Mouse (Mus musculus) liver, embryonic 11.5 days (tissue): ENCODE data around the gene Cd300ld5. TPM values are rescaled to one million over a fixed set of nuclear protein-coding genes. Genes with fewer than 3 reads are reported as not detected.
A peak's percentile ranks its signal among the peaks of the same experiment; 100 is the strongest.
"Not testable (repeated sequence)": the region's sequence is repeated elsewhere in the genome, so short reads cannot be mapped to it uniquely, and the experiment has no call there.

Experiments
- ATAC-seq: fragments of 200-750 bp; cut with Nextera tagmentation; replicated peaks from 2 replicates; pipeline ENCODE4 v1.8.0; 2017; ENCODE audit warnings: moderate number of reproducible peaks, mild to moderate bottlenecking, moderate TSS enrichment, moderate library complexity; ENCODE audit not compliant: low FRiP score
- DNase-seq: peaks from one replicate; pipeline ENCODE4 v3.0.0-alpha.2; 2017; ENCODE audit warnings: low spot score
- H3K27ac ChIP-seq: fragments of 300-500 bp; sonication (generic); 2 replicates; pipeline ENCODE4 v1.5.1; 2014; ENCODE audit warnings: mild to moderate bottlenecking, low read depth, low read length, control low read depth
- H3K27me3 ChIP-seq: fragments of 300-500 bp; sonication (generic); replicated peaks from 2 replicates; pipeline ENCODE4 v1.6.1; 2014; ENCODE audit warnings: low read length, mixed read lengths; ENCODE audit not compliant: control insufficient read depth, insufficient read depth
- H3K36me3 ChIP-seq: fragments of 300-500 bp; sonication (generic); 2 replicates; pipeline ENCODE4 v1.6.1; 2014; ENCODE audit warnings: mild to moderate bottlenecking, low read length, moderate library complexity, mixed read lengths; ENCODE audit not compliant: control insufficient read depth, insufficient read depth
- H3K4me1 ChIP-seq: fragments of 300-500 bp; sonication (generic); replicated peaks from 2 replicates; pipeline ENCODE4 v1.6.1; 2014; ENCODE audit warnings: low read length, mixed read lengths; ENCODE audit not compliant: control insufficient read depth, insufficient read depth
- H3K4me2 ChIP-seq: fragments of 300-500 bp; sonication (generic); 2 replicates; pipeline ENCODE4 v1.6.1; 2014; ENCODE audit warnings: mild to moderate bottlenecking, control low read depth, moderate library complexity
- H3K4me3 ChIP-seq: fragments of 300-500 bp; sonication (generic); 2 replicates; pipeline ENCODE4 v1.5.1; 2014; ENCODE audit warnings: low read depth, low read length, control low read depth
- H3K9ac ChIP-seq: fragments of 300-500 bp; sonication (generic); 2 replicates; pipeline ENCODE4 v1.6.1; 2014; ENCODE audit warnings: low read depth, low read length, control low read depth
- H3K9me3 ChIP-seq: fragments of 300-500 bp; sonication (generic); 2 replicates; pipeline ENCODE4 v1.6.1; 2016; ENCODE audit warnings: low read length, inconsistent platforms, mixed read lengths; ENCODE audit not compliant: control insufficient read depth
- WGBS: fragments of 180-500 bp; shearing (Covaris S2); extraction: QIAGEN DNeasy Blood & Tissue Kit; methylation state at CpG from one replicate; pipeline ENCODE4 v1.1.7; 2014; 5-methylcytosine and 5-hydroxymethylcytosine counted together
- polyA plus RNA-seq: library from polyadenylated mRNA; unstranded; fragments of >200 nt; fragmentation: Nextera tagmentation; extraction: Ambion mirVana; gene quantifications from 2 replicates; pipeline ENCODE4 v1.2.1, GENCODE M21; 2014

Cd300ld5 gene
- polyA plus RNA-seq = not detected in 2 replicates

DNA sequence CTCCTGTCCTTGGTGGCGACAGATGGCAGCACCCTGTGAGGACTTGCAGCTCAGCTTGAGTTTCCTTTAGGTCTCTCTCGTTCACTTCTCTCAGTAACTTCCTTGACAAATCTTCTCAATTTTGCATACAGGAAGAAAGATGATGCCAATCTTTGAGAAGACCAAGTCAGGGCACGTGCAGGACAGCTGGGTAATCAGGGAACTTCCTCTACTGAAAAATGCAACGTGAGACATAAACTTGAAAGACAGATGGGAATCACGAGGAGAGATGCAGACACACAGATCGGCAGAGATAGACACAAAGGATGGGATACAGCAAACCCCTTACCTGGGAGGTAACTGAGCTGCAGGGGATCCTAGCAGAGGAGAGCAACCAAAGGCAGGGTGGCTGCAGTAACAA lies at the start of gene Cd300ld5:
TSS of gene Cd300ld5 (minus strand) at position 101 of the 400 bp plus-strand sequence.
- DNase-seq, H3K27me3 ChIP-seq, H3K36me3 ChIP-seq, H3K27ac ChIP-seq, H3K4me1 ChIP-seq, H3K9me3 ChIP-seq, H3K4me3 ChIP-seq, H3K4me2 ChIP-seq, H3K9ac ChIP-seq, ATAC-seq: not testable (repeated sequence)
- WGBS = no CpG with 5 or more reads among the region's 6 CpGs

DNA sequence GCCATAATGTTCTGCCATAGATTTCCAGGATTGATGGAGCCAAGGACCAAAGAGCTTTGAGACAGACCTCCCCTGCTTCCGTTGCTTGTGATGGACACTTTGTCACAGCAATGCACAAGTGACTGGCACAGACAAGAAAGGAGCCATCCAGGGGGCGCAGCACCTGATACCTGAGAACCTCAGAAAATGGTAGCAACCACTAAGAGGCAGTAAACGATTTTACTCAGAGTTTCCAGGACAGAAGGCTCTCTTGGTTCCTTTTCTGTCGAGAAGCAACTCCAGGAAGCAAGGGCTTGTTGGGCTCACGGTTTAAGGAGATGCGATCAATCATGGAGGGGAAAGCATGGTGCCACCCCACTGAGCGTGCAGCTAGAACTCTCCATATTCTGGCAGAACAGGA lies 48.6 kb upstream of the Cd300ld5 start:
- no peak overlapping the region for H3K9ac ChIP-seq
- no peak overlapping the region for H3K4me3 ChIP-seq
- WGBS = 51% methylated on average over 7 of the region's 7 CpGs
- H3K4me2 ChIP-seq = no peak overlapping the region
- DNase-seq (no peak), ATAC-seq (no peak)
- H3K9me3 ChIP-seq = no peaks in the 10 kb centered on the region
- no peak overlapping the region for H3K27ac ChIP-seq
- peaks cover 18% of the 10 kb centered on the region for H3K27me3 ChIP-seq
- no peaks in the 10 kb centered on the region for H3K36me3 ChIP-seq
- H3K4me1 ChIP-seq = no peaks in the 10 kb centered on the region

- ATAC-seq (no peak), DNase-seq (no peak)
- H3K4me3 ChIP-seq = no peak overlapping the region
- H3K9me3 ChIP-seq = no peaks in the 10 kb centered on the region
- H3K4me2 ChIP-seq = no peak overlapping the region
- no peak overlapping the region for H3K9ac ChIP-seq
- H3K27ac ChIP-seq = no peak overlapping the region
- H3K27me3 ChIP-seq = peaks cover 10% of the 10 kb centered on the region
- no peaks in the 10 kb centered on the region for H3K36me3 ChIP-seq
- no peaks in the 10 kb centered on the region for H3K4me1 ChIP-seq
- 66% methylated on average over 8 of the region's 8 CpGs for WGBS
These were observed 47.5 kb upstream of the Cd300ld5 start for GRCm38 (mm10) chr11:115085064-115085463.

- WGBS = 45% methylated on average over 12 of the region's 12 CpGs
- Histone ChIP-seq H3K9ac (no peak overlapping the region), H3K4me3 (no peak overlapping the region), H3K27ac (no peak overlapping the region), H3K4me2 (no peak overlapping the region), H3K9me3 (no peaks in the 10 kb centered on the region), H3K4me1 (no peaks in the 10 kb centered on the region), H3K27me3 (peaks cover 10% of the 10 kb centered on the region), H3K36me3 (no peaks in the 10 kb centered on the region)
- DNase-seq (no peak), ATAC-seq (no peak)
These were observed 47.0 kb upstream of the Cd300ld5 start for GRCm38 (mm10) chr11:115084595-115084994.

- Histone ChIP-seq H3K9me3 (no peaks in the 10 kb centered on the region), H3K9ac (no peak overlapping the region), H3K4me1 (no peaks in the 10 kb centered on the region), H3K4me2 (no peak overlapping the region), H3K36me3 (no peaks in the 10 kb centered on the region), H3K4me3 (no peak overlapping the region), H3K27ac (no peak overlapping the region), H3K27me3 (peaks cover 10% of the 10 kb centered on the region)
- 36% methylated on average over 18 of the region's 18 CpGs for WGBS
- DNase-seq (peak; percentile 72), ATAC-seq (no peak)
These were observed 46.0 kb upstream of the Cd300ld5 start for GRCm38 (mm10) chr11:115083376-115084139.

- Histone ChIP-seq H3K27me3 (peaks cover 10% of the 10 kb centered on the region), H3K36me3 (no peaks in the 10 kb centered on the region), H3K4me1 (no peaks in the 10 kb centered on the region), H3K9me3 (no peaks in the 10 kb centered on the region), H3K4me2 (no peak overlapping the region), H3K27ac (no peak overlapping the region), H3K9ac (no peak overlapping the region), H3K4me3 (no peak overlapping the region)
- no peak for DNase-seq
- no peak for ATAC-seq
- WGBS = 70% methylated on average over 6 of the region's 6 CpGs
These were observed 44.6 kb upstream of the Cd300ld5 start for GRCm38 (mm10) chr11:115082196-115082595.

DNA sequence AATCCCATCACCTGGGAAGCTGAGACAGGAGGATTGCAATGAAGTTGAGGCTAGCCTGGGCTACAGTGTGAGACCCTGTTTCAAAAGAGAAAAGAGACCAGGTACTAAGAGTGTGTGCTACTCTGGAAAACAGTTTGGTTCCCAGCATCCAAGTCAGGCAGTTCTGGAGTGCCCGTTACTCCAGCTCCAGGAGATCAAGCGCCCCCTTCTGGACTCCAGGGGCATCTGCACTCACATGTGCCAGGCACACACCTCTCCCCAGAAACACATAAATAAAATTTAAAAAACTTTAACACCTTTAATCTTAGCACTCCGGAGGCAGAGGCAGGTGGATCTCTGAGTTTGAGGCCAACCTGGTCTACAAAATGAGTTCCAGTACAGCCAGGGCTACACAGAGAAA lies 43.8 kb upstream of the Cd300ld5 start:
- peaks cover 10% of the 10 kb centered on the region for H3K27me3 ChIP-seq

GRCm38 (mm10) chr11:115080886-115081285 lies 43.3 kb upstream of the Cd300ld5 start:
- Histone ChIP-seq H3K9ac (no peak overlapping the region), H3K4me1 (no peaks in the 10 kb centered on the region), H3K4me3 (no peak overlapping the region), H3K27me3 (peaks cover 10% of the 10 kb centered on the region), H3K9me3 (no peaks in the 10 kb centered on the region), H3K36me3 (no peaks in the 10 kb centered on the region), H3K4me2 (no peak overlapping the region), H3K27ac (no peak overlapping the region)
- WGBS = 31% methylated on average over 13 of the region's 13 CpGs
- ATAC-seq (no peak), DNase-seq (no peak)

More for the DNA sequence above, 43.8 kb upstream of the Cd300ld5 start:
- DNase-seq (no peak), ATAC-seq (no peak)
- 55% methylated on average over 3 of the region's 3 CpGs for WGBS
- H3K4me2 ChIP-seq = no peak overlapping the region
- no peak overlapping the region for H3K4me3 ChIP-seq
- no peaks in the 10 kb centered on the region for H3K36me3 ChIP-seq
- H3K27ac ChIP-seq = no peak overlapping the region
- H3K9ac ChIP-seq = no peak overlapping the region
- no peaks in the 10 kb centered on the region for H3K4me1 ChIP-seq
- no peaks in the 10 kb centered on the region for H3K9me3 ChIP-seq

- DNase-seq (no peak), ATAC-seq (no peak)
- Histone ChIP-seq H3K27me3 (peaks cover under 1% of the 10 kb centered on the region; the same call in 1 of the 2 replicates), H3K4me1 (no peaks in the 10 kb centered on the region), H3K9ac (no peak overlapping the region), H3K27ac (no peak overlapping the region), H3K4me2 (no peak overlapping the region), H3K4me3 (no peak overlapping the region), H3K9me3 (no peaks in the 10 kb centered on the region), H3K36me3 (no peaks in the 10 kb centered on the region)
- whole genome bisulfite sequencing = 60% methylated on average over 5 of the region's 5 CpGs
These were observed 41.1 kb upstream of the Cd300ld5 start for GRCm38 (mm10) chr11:115078680-115079079.
